12 mouse cellular contexts compared by ENCODE assay signal in genomic region chr8:123992587-123992986, GRCm38 (mm10). TPM values are rescaled to one million over a fixed set of nuclear protein-coding genes. Genes with fewer than 3 reads are reported as not detected.
A peak's percentile ranks its signal among the peaks of the same experiment; 100 is the strongest.
DNase-seq lines count a peak whose midpoint lies in the region; ATAC-seq and TF ChIP-seq lines count a peak whose summit lies in the region.
"Had no signal": no experiment of that assay in that cellular context is flagged by ENCODE, and none has a peak within 500 bp of the region (broad histone marks: within the 10 kb centered on the region; RNA-seq: fewer than 3 reads in every experiment).

No protein-coding gene starts in this region.

- 72% methylated on average over 8 of the region's 8 CpGs for WGBS in forebrain, embryonic 15.5 days
- 89% methylated on average over 8 of the region's 8 CpGs for WGBS in forebrain, embryonic 11.5 days
- WGBS in lung, embryonic 14.5 days, result 80% methylated on average over 8 of the region's 8 CpGs
- WGBS in spleen, adult 2 months, result 85% methylated on average over 8 of the region's 8 CpGs
- WGBS in hindbrain, embryonic 13.5 days, result 88% methylated on average over 8 of the region's 8 CpGs

- H3K36me3 ChIP-seq in forebrain, embryonic 15.5 days, result peaks cover 18% of the 10 kb centered on the region
- H3K36me3 ChIP-seq in forebrain, embryonic 11.5 days (ENCODE audit: control insufficient read depth, insufficient read depth, low read length), result peaks cover 7% of the 10 kb centered on the region; the same call in 1 of the 2 replicates
- peaks cover 24% of the 10 kb centered on the region for H3K36me3 ChIP-seq in lung, embryonic 14.5 days (ENCODE audit: insufficient read depth)
- peaks cover 10% of the 10 kb centered on the region for H3K36me3 ChIP-seq in spleen, adult 2 months (ENCODE audit: control insufficient read depth, insufficient read depth, low read length)
- H3K36me3 ChIP-seq in hindbrain, embryonic 13.5 days, result peaks cover 31% of the 10 kb centered on the region

- H3K9ac ChIP-seq in forebrain, embryonic 15.5 days (replicated peaks), result no peak overlapping the region
- no peak overlapping the region for H3K9ac ChIP-seq in forebrain, embryonic 11.5 days (ENCODE audit: low read length)
- no peak overlapping the region for H3K9ac ChIP-seq in lung, embryonic 14.5 days
- no peak overlapping the region for H3K9ac ChIP-seq in hindbrain, embryonic 13.5 days
- H3K9ac ChIP-seq: hindbrain, embryonic 12.5 days had no signal

- H3K27me3 ChIP-seq in forebrain, embryonic 15.5 days, result no peaks in the 10 kb centered on the region
- no peaks in the 10 kb centered on the region for H3K27me3 ChIP-seq in forebrain, embryonic 11.5 days (ENCODE audit: control insufficient read depth, insufficient read depth, low read length)
- H3K27me3 ChIP-seq in lung, embryonic 14.5 days (ENCODE audit: insufficient read depth, low read length), result no peaks in the 10 kb centered on the region
- H3K27me3 ChIP-seq in spleen, adult 2 months (ENCODE audit: control insufficient read depth, insufficient read depth, low read length), result no peaks in the 10 kb centered on the region
- no peaks in the 10 kb centered on the region for H3K27me3 ChIP-seq in hindbrain, embryonic 13.5 days
- H3K27me3 ChIP-seq: hindbrain, embryonic 12.5 days had no signal

- DNase-seq in forebrain, embryonic 11.5 days (ENCODE audit: low spot score), result no peak
- peak; percentile 28 for DNase-seq in lung, embryonic 14.5 days
- no peak for DNase-seq in lung, adult 18-20 months
- DNase-seq in spleen, adult 2 months (ENCODE audit: low read depth in 1 of 2, low spot score in 2 of 2), result no peak
- DNase-seq in heart, adult 8-10 months (ENCODE audit: low spot score), result no peak
- DNase-seq: adrenal gland, postnatal 25 days; gastrocnemius, postnatal 10 days had no signal

- no peak for TF ChIP-seq POLR2A in spleen, adult 2 months (IDR thresholded peaks at IDR 0.05; ENCODE audit: low read depth, low read length)

- 0 out of 2 replicates have a peak, but pooled peaks have one; percentile 14 for TF ChIP-seq CTCF in lung, embryonic 14.5 days (IDR thresholded peaks at IDR 0.05; ENCODE audit: low read depth)
- TF ChIP-seq CTCF in spleen, adult 2 months (IDR thresholded peaks at IDR 0.05; ENCODE audit: extremely low read depth, insufficient read depth, insufficient read length, insufficient replicate concordance), result peak; percentile 9; the same call in 1 of the 2 replicates

- no peak overlapping the region for H3K4me3 ChIP-seq in forebrain, embryonic 15.5 days
- no peak overlapping the region for H3K4me3 ChIP-seq in forebrain, embryonic 11.5 days (ENCODE audit: low read depth, low read length)
- no peak overlapping the region for H3K4me3 ChIP-seq in lung, embryonic 14.5 days (ENCODE audit: low read depth, low read length)
- H3K4me3 ChIP-seq in spleen, adult 2 months (ENCODE audit: extremely low read depth, insufficient read depth, insufficient read length), result no peak overlapping the region
- H3K4me3 ChIP-seq in hindbrain, embryonic 13.5 days, result no peak overlapping the region
- H3K4me3 ChIP-seq: hindbrain, embryonic 12.5 days had no signal

- H3K4me1 ChIP-seq in forebrain, embryonic 15.5 days, result peaks cover 4% of the 10 kb centered on the region; the same call in 1 of the 2 replicates
- no peaks in the 10 kb centered on the region for H3K4me1 ChIP-seq in forebrain, embryonic 11.5 days (replicated peaks; ENCODE audit: control insufficient read depth, insufficient read depth, low read length)
- H3K4me1 ChIP-seq in lung, embryonic 14.5 days (ENCODE audit: insufficient read depth), result no peaks in the 10 kb centered on the region
- no peaks in the 10 kb centered on the region for H3K4me1 ChIP-seq in spleen, adult 2 months (ENCODE audit: control insufficient read depth, insufficient read depth, insufficient read length)
- no peaks in the 10 kb centered on the region for H3K4me1 ChIP-seq in hindbrain, embryonic 13.5 days (replicated peaks)
- H3K4me1 ChIP-seq: hindbrain, embryonic 12.5 days had no signal

- no peaks in the 10 kb centered on the region for H3K9me3 ChIP-seq in forebrain, embryonic 15.5 days
- no peaks in the 10 kb centered on the region for H3K9me3 ChIP-seq in forebrain, embryonic 11.5 days (ENCODE audit: control insufficient read depth, low read length)
- no peaks in the 10 kb centered on the region for H3K9me3 ChIP-seq in lung, embryonic 14.5 days (ENCODE audit: low read depth, low read length)
- no peaks in the 10 kb centered on the region for H3K9me3 ChIP-seq in hindbrain, embryonic 13.5 days
- H3K9me3 ChIP-seq: hindbrain, embryonic 12.5 days had no signal

- 0 out of 2 replicates have a peak overlapping the region, but pooled peaks have one; percentile 34 for H3K27ac ChIP-seq in forebrain, embryonic 15.5 days (replicated peaks)
- H3K27ac ChIP-seq in forebrain, embryonic 11.5 days (ENCODE audit: low read depth, low read length), result no peak overlapping the region
- no peak overlapping the region for H3K27ac ChIP-seq in lung, embryonic 14.5 days (ENCODE audit: low read depth)
- no peak overlapping the region for H3K27ac ChIP-seq in spleen, adult 2 months (ENCODE audit: insufficient read depth, low read length)
- H3K27ac ChIP-seq in hindbrain, embryonic 13.5 days, result no peak overlapping the region
- H3K27ac ChIP-seq: hindbrain, embryonic 12.5 days had no signal

- no peak for ATAC-seq in forebrain, embryonic 15.5 days (replicated peaks)
- ATAC-seq in forebrain, embryonic 11.5 days (replicated peaks; ENCODE audit: low FRiP score), result no peak
- no peak for ATAC-seq in lung, embryonic 14.5 days (ENCODE audit: insufficient read depth)
- peak; percentile 40 for ATAC-seq in erythroblast, adult 5-6 weeks (replicated peaks; ENCODE audit: low FRiP score, poor library complexity, severe bottlenecking)
- no peak for ATAC-seq in hindbrain, embryonic 13.5 days (ENCODE audit: low FRiP score)
- ATAC-seq: midbrain, embryonic 16.5 days had no signal

- no peak overlapping the region for H3K4me2 ChIP-seq in forebrain, embryonic 15.5 days (replicated peaks)
- H3K4me2 ChIP-seq in forebrain, embryonic 11.5 days (ENCODE audit: low read depth, low read length, severe bottlenecking), result no peak overlapping the region
- H3K4me2 ChIP-seq in lung, embryonic 14.5 days, result no peak overlapping the region
- no peak overlapping the region for H3K4me2 ChIP-seq in hindbrain, embryonic 13.5 days
- H3K4me2 ChIP-seq: hindbrain, embryonic 12.5 days had no signal

RNA-seq across cellular contexts. Expression of gene Abcb10, which starts 9.7 kb away (rescaled TPM):
- polyA plus RNA-seq in forebrain, embryonic 15.5 days (2015; fragmentation: Nextera tagmentation; extraction: Ambion mirVana), result 10.6 and 10.7 TPM in 2 replicates
- polyA plus RNA-seq in forebrain, embryonic 11.5 days (2014; fragmentation: Nextera tagmentation; extraction: Ambion mirVana), result 24.2 and 24.3 TPM in 2 replicates
- polyA plus RNA-seq in lung, embryonic 14.5 days (2014; fragmentation: Nextera tagmentation; extraction: Ambion mirVana), result 17.8 and 18.9 TPM in 2 replicates
- 323 and 353 TPM in 2 replicates for total RNA-seq in erythroblast, adult 5-6 weeks (2015; ENCODE audit: low replicate concordance)
- total RNA-seq in erythroblast, adult 5-6 weeks (2017; ENCODE audit: low replicate concordance), result 448 and 511 TPM in 2 replicates
- 21.7 and 22.6 TPM in 2 replicates for polyA plus RNA-seq in spleen, adult 2 months (2012; rRNA removed)
- polyA plus RNA-seq in hindbrain, embryonic 13.5 days (2015; fragmentation: Nextera tagmentation; extraction: Ambion mirVana), result 11.8 and 12.0 TPM in 2 replicates
- total RNA-seq in heart, adult 8-10 months (2022), result 10 to 100 TPM; 41.0 to 50.0 (median 45.6) TPM

RNA-seq across cellular contexts. Expression of gene Taf5l, which starts 28.6 kb away (rescaled TPM):
- 30.5 and 31.4 TPM in 2 replicates for polyA plus RNA-seq in forebrain, embryonic 15.5 days (2015; fragmentation: Nextera tagmentation; extraction: Ambion mirVana)
- polyA plus RNA-seq in forebrain, embryonic 11.5 days (2014; fragmentation: Nextera tagmentation; extraction: Ambion mirVana), result 45.9 and 47.6 TPM in 2 replicates
- polyA plus RNA-seq in lung, embryonic 14.5 days (2014; fragmentation: Nextera tagmentation; extraction: Ambion mirVana), result 47.5 and 51.6 TPM in 2 replicates
- total RNA-seq in erythroblast, adult 5-6 weeks (2015; ENCODE audit: low replicate concordance), result 17.6 and 18.6 TPM in 2 replicates
- total RNA-seq in erythroblast, adult 5-6 weeks (2017; ENCODE audit: low replicate concordance), result 16.5 and 24.8 TPM in 2 replicates
- polyA plus RNA-seq in spleen, adult 2 months (2012; rRNA removed), result 27.3 and 34.2 TPM in 2 replicates
- 23.6 and 24.5 TPM in 2 replicates for polyA plus RNA-seq in hindbrain, embryonic 13.5 days (2015; fragmentation: Nextera tagmentation; extraction: Ambion mirVana)
- 10 to 100 TPM; 14.1 to 15.2 (median 14.5) TPM for total RNA-seq in heart, adult 8-10 months (2022)

RNA-seq across cellular contexts. Expression of gene Urb2, which starts 28.7 kb away (rescaled TPM):
- 3.7 and 3.8 TPM in 2 replicates for polyA plus RNA-seq in forebrain, embryonic 15.5 days (2015; fragmentation: Nextera tagmentation; extraction: Ambion mirVana)
- 9.6 and 10.7 TPM in 2 replicates for polyA plus RNA-seq in forebrain, embryonic 11.5 days (2014; fragmentation: Nextera tagmentation; extraction: Ambion mirVana)
- polyA plus RNA-seq in lung, embryonic 14.5 days (2014; fragmentation: Nextera tagmentation; extraction: Ambion mirVana), result 9.0 and 9.2 TPM in 2 replicates
- total RNA-seq in erythroblast, adult 5-6 weeks (2015; ENCODE audit: low replicate concordance), result 4.6 and 9.4 TPM in 2 replicates
- total RNA-seq in erythroblast, adult 5-6 weeks (2017; ENCODE audit: low replicate concordance), result 4.6 and 5.0 TPM in 2 replicates
- polyA plus RNA-seq in spleen, adult 2 months (2012; rRNA removed), result 4.0 TPM in 2 replicates
- polyA plus RNA-seq in hindbrain, embryonic 13.5 days (2015; fragmentation: Nextera tagmentation; extraction: Ambion mirVana), result 3.2 TPM in 2 replicates
- total RNA-seq in heart, adult 8-10 months (2022), result 1 to 10 TPM; 4.9 to 7.2 (median 6.5) TPM

RNA-seq across cellular contexts. Expression of gene Nup133, which starts 43.5 kb away (rescaled TPM):
- 31.9 and 33.4 TPM in 2 replicates for polyA plus RNA-seq in forebrain, embryonic 15.5 days (2015; fragmentation: Nextera tagmentation; extraction: Ambion mirVana)
- 60.6 and 66.8 TPM in 2 replicates for polyA plus RNA-seq in forebrain, embryonic 11.5 days (2014; fragmentation: Nextera tagmentation; extraction: Ambion mirVana)
- 47.8 and 54.4 TPM in 2 replicates for polyA plus RNA-seq in lung, embryonic 14.5 days (2014; fragmentation: Nextera tagmentation; extraction: Ambion mirVana)
- 40.0 and 44.9 TPM in 2 replicates for total RNA-seq in erythroblast, adult 5-6 weeks (2015; ENCODE audit: low replicate concordance)
- total RNA-seq in erythroblast, adult 5-6 weeks (2017; ENCODE audit: low replicate concordance), result 69.3 and 79.0 TPM in 2 replicates
- 7.9 and 8.5 TPM in 2 replicates for polyA plus RNA-seq in spleen, adult 2 months (2012; rRNA removed)
- 25.3 and 25.4 TPM in 2 replicates for polyA plus RNA-seq in hindbrain, embryonic 13.5 days (2015; fragmentation: Nextera tagmentation; extraction: Ambion mirVana)
- 10 to 100 TPM in 2 of 4 experiments, 1 to 10 TPM in 2; 8.4 to 11.9 (median 10.2) TPM for total RNA-seq in heart, adult 8-10 months (2022)
